Mouse (Mus musculus): ENCODE results near the gene Kif5a. TPM values are rescaled to one million over a fixed set of nuclear protein-coding genes. Genes with fewer than 3 reads are reported as not detected.
A peak's percentile ranks its signal among the peaks of the same experiment; 100 is the strongest.

Kif5a gene
- polyA plus RNA-seq, 1 experiment from 2014 or later = 14.6 TPM

GRCm38 (mm10) chr10:127186451-127186850 is 76.7 kb downstream of the Kif5a start:
- ATAC-seq (ENCODE audit: low read depth) = no peak
- peaks cover 52% of the 10 kb centered on the region for H3K36me3 ChIP-seq (ENCODE audit: control insufficient read depth, insufficient read depth, low read length)

DNA sequence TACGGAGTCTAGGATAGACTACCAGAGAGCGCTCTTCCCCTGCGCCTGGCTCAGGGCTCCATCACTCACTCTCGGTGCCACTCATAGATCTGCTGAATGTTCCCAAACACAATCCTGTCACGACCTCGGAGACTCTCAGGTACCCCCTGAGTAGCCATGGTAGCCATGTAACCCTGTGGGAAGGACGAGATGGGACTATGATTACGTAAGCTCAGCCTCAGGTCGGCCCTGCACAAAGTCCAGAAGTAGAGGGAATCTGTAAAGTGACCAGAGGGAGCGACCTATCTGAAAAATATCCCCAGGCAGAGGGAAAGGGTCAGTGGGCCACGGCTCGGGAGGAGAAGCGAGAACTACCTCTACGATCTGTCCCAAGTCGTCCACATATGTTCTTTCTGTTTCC is 77.6 kb downstream of the Kif5a start:
- peaks cover 13% of the 10 kb centered on the region for H3K27me3 ChIP-seq (replicated peaks; ENCODE audit: control insufficient read depth, insufficient read depth, low read length)
- H3K4me1 ChIP-seq (ENCODE audit: control insufficient read depth, insufficient read depth, low read length) = peaks cover 6% of the 10 kb centered on the region
- ATAC-seq (ENCODE audit: low read depth) = no peak
- no peak overlapping the region for H3K9ac ChIP-seq (ENCODE audit: low read depth, low read length)
- H3K4me2 ChIP-seq (ENCODE audit: low read depth, low read length) = no peak overlapping the region
- H3K4me3 ChIP-seq (ENCODE audit: low read depth, low read length) = no peak overlapping the region
- H3K36me3 ChIP-seq (ENCODE audit: control insufficient read depth, insufficient read depth, low read length) = peaks cover 46% of the 10 kb centered on the region
- WGBS = 81% methylated on average over 15 of the region's 15 CpGs
- H3K9me3 ChIP-seq (ENCODE audit: control insufficient read depth, low read length) = no peaks in the 10 kb centered on the region
- H3K27ac ChIP-seq (replicated peaks; ENCODE audit: low read depth, low read length) = no peak overlapping the region
- no peak for DNase-seq (ENCODE audit: low spot score)

More at GRCm38 (mm10) chr10:127186451-127186850, 76.7 kb downstream of the Kif5a start:
- no peak overlapping the region for H3K9ac ChIP-seq (ENCODE audit: low read depth, low read length)
- H3K27me3 ChIP-seq (replicated peaks; ENCODE audit: control insufficient read depth, insufficient read depth, low read length) = peaks cover 5% of the 10 kb centered on the region; the same call in 1 of the 2 replicates
- no peak overlapping the region for H3K4me3 ChIP-seq (ENCODE audit: low read depth, low read length)
- no peak overlapping the region for H3K27ac ChIP-seq (replicated peaks; ENCODE audit: low read depth, low read length)
- WGBS = 88% methylated on average over 1 of the region's 1 CpGs
- peaks cover 16% of the 10 kb centered on the region for H3K4me1 ChIP-seq (ENCODE audit: control insufficient read depth, insufficient read depth, low read length)
- no peak for DNase-seq (ENCODE audit: low spot score)
- no peaks in the 10 kb centered on the region for H3K9me3 ChIP-seq (ENCODE audit: control insufficient read depth, low read length)
- no peak overlapping the region for H3K4me2 ChIP-seq (ENCODE audit: low read depth, low read length)

GRCm38 (mm10) chr10:127185101-127185500 is 78.0 kb downstream of the Kif5a start:
- no peak for ATAC-seq (ENCODE audit: low read depth)
- 67% methylated on average over 9 of the region's 9 CpGs for WGBS
- DNase-seq (ENCODE audit: low spot score) = peak; percentile 31

GRCm38 (mm10) chr10:127183759-127184158 is 79.4 kb downstream of the Kif5a start:
- H3K4me3 ChIP-seq (ENCODE audit: low read depth, low read length) = no peak overlapping the region
- DNase-seq (ENCODE audit: low spot score) (peak; percentile 23), ATAC-seq (ENCODE audit: low read depth) (no peak)
- 16% methylated on average over 17 of the region's 20 CpGs for WGBS
- H3K9me3 ChIP-seq (ENCODE audit: control insufficient read depth, low read length) = no peaks in the 10 kb centered on the region
- H3K9ac ChIP-seq (ENCODE audit: low read depth, low read length) = 0 out of 2 replicates have a peak overlapping the region, but pooled peaks have one; percentile 5
- H3K27ac ChIP-seq (replicated peaks; ENCODE audit: low read depth, low read length) = no peak overlapping the region
- peaks cover 30% of the 10 kb centered on the region for H3K27me3 ChIP-seq (replicated peaks; ENCODE audit: control insufficient read depth, insufficient read depth, low read length)
- peak overlapping the region; percentile 29 for H3K4me2 ChIP-seq (ENCODE audit: low read depth, low read length)
- peaks cover 46% of the 10 kb centered on the region for H3K36me3 ChIP-seq (ENCODE audit: control insufficient read depth, insufficient read depth, low read length)
- H3K4me1 ChIP-seq (ENCODE audit: control insufficient read depth, insufficient read depth, low read length) = peaks cover 4% of the 10 kb centered on the region; the same call in 1 of the 2 replicates

More at GRCm38 (mm10) chr10:127185101-127185500, 78.0 kb downstream of the Kif5a start:
- no peaks in the 10 kb centered on the region for H3K9me3 ChIP-seq (ENCODE audit: control insufficient read depth, low read length)
- H3K27me3 ChIP-seq (replicated peaks; ENCODE audit: control insufficient read depth, insufficient read depth, low read length) = peaks cover 16% of the 10 kb centered on the region
- H3K9ac ChIP-seq (ENCODE audit: low read depth, low read length) = no peak overlapping the region
- no peak overlapping the region for H3K27ac ChIP-seq (replicated peaks; ENCODE audit: low read depth, low read length)
- H3K4me1 ChIP-seq (ENCODE audit: control insufficient read depth, insufficient read depth, low read length) = peaks cover 4% of the 10 kb centered on the region; the same call in 1 of the 2 replicates
- no peak overlapping the region for H3K4me2 ChIP-seq (ENCODE audit: low read depth, low read length)
- H3K36me3 ChIP-seq (ENCODE audit: control insufficient read depth, insufficient read depth, low read length) = peaks cover 46% of the 10 kb centered on the region
- no peak overlapping the region for H3K4me3 ChIP-seq (ENCODE audit: low read depth, low read length)

- H3K4me2 ChIP-seq (ENCODE audit: low read depth, low read length) = no peak overlapping the region
- ATAC-seq (ENCODE audit: low read depth) = no peak
- H3K9ac ChIP-seq (ENCODE audit: low read depth, low read length) = no peak overlapping the region
- H3K4me3 ChIP-seq (ENCODE audit: low read depth, low read length) = no peak overlapping the region
- no peaks in the 10 kb centered on the region for H3K9me3 ChIP-seq (ENCODE audit: control insufficient read depth, low read length)
- H3K27ac ChIP-seq (replicated peaks; ENCODE audit: low read depth, low read length) = no peak overlapping the region
- H3K36me3 ChIP-seq (ENCODE audit: control insufficient read depth, insufficient read depth, low read length) = peaks cover 46% of the 10 kb centered on the region
- H3K27me3 ChIP-seq (replicated peaks; ENCODE audit: control insufficient read depth, insufficient read depth, low read length) = peaks cover 40% of the 10 kb centered on the region
- WGBS = 81% methylated on average over 4 of the region's 4 CpGs
- peaks cover 9% of the 10 kb centered on the region for H3K4me1 ChIP-seq (ENCODE audit: control insufficient read depth, insufficient read depth, low read length)
- DNase-seq (ENCODE audit: low spot score) = no peak
Observed at GRCm38 (mm10) chr10:127182624-127183023, 80.5 kb downstream of the Kif5a start.

- H3K4me2 ChIP-seq (ENCODE audit: low read depth, low read length) = no peak overlapping the region
- no peak overlapping the region for H3K9ac ChIP-seq (ENCODE audit: low read depth, low read length)
- 62% methylated on average over 6 of the region's 6 CpGs for WGBS
- DNase-seq (ENCODE audit: low spot score) (no peak), ATAC-seq (ENCODE audit: low read depth) (no peak)
- no peaks in the 10 kb centered on the region for H3K9me3 ChIP-seq (ENCODE audit: control insufficient read depth, low read length)
- H3K4me3 ChIP-seq (ENCODE audit: low read depth, low read length) = no peak overlapping the region
- H3K4me1 ChIP-seq (ENCODE audit: control insufficient read depth, insufficient read depth, low read length) = peaks cover 7% of the 10 kb centered on the region; the same call in 1 of the 2 replicates
- H3K36me3 ChIP-seq (ENCODE audit: control insufficient read depth, insufficient read depth, low read length) = peaks cover 39% of the 10 kb centered on the region
- no peak overlapping the region for H3K27ac ChIP-seq (replicated peaks; ENCODE audit: low read depth, low read length)
- peaks cover 51% of the 10 kb centered on the region for H3K27me3 ChIP-seq (replicated peaks; ENCODE audit: control insufficient read depth, insufficient read depth, low read length)
Observed at GRCm38 (mm10) chr10:127181566-127181965, 81.6 kb downstream of the Kif5a start.

DNA sequence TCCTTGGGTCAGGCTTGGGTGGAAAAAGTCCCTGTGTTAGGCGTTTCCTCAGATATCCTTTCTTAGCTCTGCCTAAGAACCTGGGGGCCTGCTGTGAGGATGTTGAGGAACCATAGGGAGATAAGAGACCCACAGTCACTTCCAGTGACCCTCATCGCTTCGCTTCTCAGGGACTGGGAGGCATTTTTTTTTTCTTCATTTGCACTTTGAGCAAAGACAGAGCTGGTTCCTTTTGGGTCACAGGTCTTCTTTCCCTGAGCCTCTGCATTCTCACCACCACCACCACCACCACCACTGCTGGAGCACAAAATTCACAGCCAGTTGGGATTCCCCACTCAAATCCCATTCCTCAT is 82.5 kb downstream of the Kif5a start:
- H3K9me3 ChIP-seq (ENCODE audit: control insufficient read depth, low read length) = no peaks in the 10 kb centered on the region
- DNase-seq (ENCODE audit: low spot score) (no peak), ATAC-seq (ENCODE audit: low read depth) (no peak)
- 17% methylated on average over 3 of the region's 3 CpGs for WGBS
- H3K27ac ChIP-seq (replicated peaks; ENCODE audit: low read depth, low read length) = no peak overlapping the region
- peaks cover 32% of the 10 kb centered on the region for H3K36me3 ChIP-seq (ENCODE audit: control insufficient read depth, insufficient read depth, low read length)
- H3K27me3 ChIP-seq (replicated peaks; ENCODE audit: control insufficient read depth, insufficient read depth, low read length) = peaks cover 51% of the 10 kb centered on the region
- no peak overlapping the region for H3K9ac ChIP-seq (ENCODE audit: low read depth, low read length)
- H3K4me1 ChIP-seq (ENCODE audit: control insufficient read depth, insufficient read depth, low read length) = peaks cover 7% of the 10 kb centered on the region; the same call in 1 of the 2 replicates
- peak overlapping the region; percentile 49; the same call in 1 of the 2 replicates for H3K4me2 ChIP-seq (ENCODE audit: low read depth, low read length)
- H3K4me3 ChIP-seq (ENCODE audit: low read depth, low read length) = peak overlapping the region; percentile 21; the same call in 1 of the 2 replicates

DNA sequence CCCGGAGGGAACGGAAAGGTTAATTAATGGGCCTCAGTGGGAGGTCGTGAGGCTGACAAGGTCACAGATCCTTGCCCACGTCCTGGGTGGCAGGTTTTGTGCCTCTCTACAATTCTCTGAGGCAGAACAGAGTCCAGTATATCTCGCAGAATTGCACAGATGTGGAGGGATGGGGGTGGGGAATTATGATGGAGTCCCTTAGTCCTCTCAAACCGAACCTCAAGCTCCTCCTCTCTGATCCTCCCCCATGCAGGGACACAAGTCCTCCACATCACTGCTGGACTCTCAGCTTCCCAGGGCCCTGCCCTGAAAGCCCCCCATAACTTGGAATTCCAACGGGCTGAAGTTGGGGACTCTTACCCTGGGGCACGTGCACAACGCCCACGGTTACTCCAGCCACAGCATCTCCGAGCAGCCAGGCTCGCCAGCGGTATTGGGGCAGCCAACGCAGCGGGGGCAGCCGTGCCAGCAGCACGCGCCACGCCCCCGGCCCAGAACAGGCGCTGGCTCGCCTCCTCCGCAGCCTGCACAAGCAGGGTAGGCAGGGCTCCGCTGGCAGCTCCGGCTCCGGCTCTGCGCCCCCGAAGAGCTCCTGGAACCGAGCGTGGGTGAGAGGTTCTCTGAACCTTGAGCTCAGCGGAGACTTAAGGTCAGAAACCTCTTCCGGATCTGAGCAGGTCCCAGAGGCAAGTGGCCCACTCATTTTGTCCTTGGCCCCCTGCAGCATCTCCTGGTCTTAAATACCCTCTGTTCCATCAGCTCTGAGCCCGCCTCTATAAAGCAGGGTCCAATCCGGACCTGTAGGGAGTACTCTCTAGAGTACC is 83.1 kb downstream of the Kif5a start, which contains the start of gene Slc26a10:
Gene Slc26a10, minus strand, starts transcription at position 775 of the 824 bp plus-strand sequence.
- 3% methylated on average over 27 of the region's 34 CpGs for WGBS
- ATAC-seq (ENCODE audit: low read depth) = peak; percentile 34
- no peak within 1 kb of the TSS for H3K9ac ChIP-seq (ENCODE audit: low read depth, low read length)
- H3K36me3 ChIP-seq (ENCODE audit: control insufficient read depth, insufficient read depth, low read length) = peaks cover 26% of the 10 kb centered on the region
- H3K4me1 ChIP-seq (ENCODE audit: control insufficient read depth, insufficient read depth, low read length) = peaks cover 7% of the 10 kb centered on the region; the same call in 1 of the 2 replicates
- no peaks in the 10 kb centered on the region for H3K9me3 ChIP-seq (ENCODE audit: control insufficient read depth, low read length)
- peak within 1 kb of the TSS; percentile 49 for H3K4me2 ChIP-seq (ENCODE audit: low read depth, low read length)
- peaks cover 51% of the 10 kb centered on the region for H3K27me3 ChIP-seq (replicated peaks; ENCODE audit: control insufficient read depth, insufficient read depth, low read length)
- H3K4me3 ChIP-seq (ENCODE audit: low read depth, low read length) = peak within 1 kb of the TSS; percentile 21
- H3K27ac ChIP-seq (replicated peaks; ENCODE audit: low read depth, low read length) = no peak within 1 kb of the TSS
- DNase-seq (ENCODE audit: low spot score) = peak; percentile 27

Data from embryonic facial prominence, embryonic 14.5 days (tissue).